ENCODE assay signal across 23 mouse cellular contexts in the genomic region with DNA sequence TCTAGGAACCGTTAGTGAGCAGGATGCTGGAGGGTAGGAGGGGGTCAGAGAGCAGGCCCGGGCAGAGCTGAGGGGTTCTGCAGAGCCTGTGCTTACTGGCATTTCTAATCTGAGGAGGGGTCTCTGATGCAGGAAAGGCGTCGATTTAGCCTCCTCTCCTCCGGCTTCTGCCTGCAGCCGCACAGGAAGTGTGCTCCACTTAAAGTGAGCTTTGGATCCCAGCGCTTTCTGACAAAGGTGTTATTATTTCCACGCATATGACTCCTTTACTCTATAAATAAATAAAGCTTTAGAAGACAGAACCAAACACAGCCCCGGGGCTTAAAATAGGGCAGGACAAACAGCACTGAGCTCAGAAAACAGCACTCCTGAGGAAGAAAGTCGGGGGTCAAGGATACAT. TPM values are rescaled to one million over a fixed set of nuclear protein-coding genes. Genes with fewer than 3 reads are reported as not detected.
DNase-seq lines count a peak whose midpoint lies in the region; ATAC-seq and TF ChIP-seq lines count a peak whose summit lies in the region.
"Had no signal": no experiment of that assay in that cellular context is flagged by ENCODE, and none has a peak within 500 bp of the region (broad histone marks: within the 10 kb centered on the region; RNA-seq: fewer than 3 reads in every experiment).

No protein-coding gene starts in this region.

- WGBS in forebrain, embryonic 11.5 days: 18% methylated on average over 10 of the region's 10 CpGs
- WGBS in forebrain, postnatal 0 days: 11% methylated on average over 10 of the region's 10 CpGs

- peaks cover 2% of the 10 kb centered on the region; the same call in 1 of the 2 replicates for H3K4me1 ChIP-seq in forebrain, embryonic 11.5 days (replicated peaks; ENCODE audit: control insufficient read depth, insufficient read depth, low read length)
- H3K4me1 ChIP-seq in forebrain, postnatal 0 days (ENCODE audit: insufficient read depth): no peaks in the 10 kb centered on the region

- H3K9me3 ChIP-seq in forebrain, embryonic 11.5 days (ENCODE audit: control insufficient read depth, low read length): no peaks in the 10 kb centered on the region
- no peaks in the 10 kb centered on the region for H3K9me3 ChIP-seq in forebrain, postnatal 0 days (ENCODE audit: low read length)
- H3K9me3 ChIP-seq: intestine, embryonic 15.5 days had no signal

- no peak overlapping the region for H3K9ac ChIP-seq in forebrain, embryonic 11.5 days (ENCODE audit: low read length)
- H3K9ac ChIP-seq in forebrain, postnatal 0 days: no peak overlapping the region
- H3K9ac ChIP-seq: heart, embryonic 13.5 days; hindbrain, embryonic 14.5 days; intestine, embryonic 15.5 days had no signal

- no peak overlapping the region for H3K4me3 ChIP-seq in forebrain, embryonic 11.5 days (ENCODE audit: low read depth, low read length)
- no peak overlapping the region for H3K4me3 ChIP-seq in forebrain, postnatal 0 days (ENCODE audit: low read depth, low read length)
- no peak overlapping the region for H3K4me3 ChIP-seq in left cerebral cortex, adult 2 months
- H3K4me3 ChIP-seq: heart, embryonic 13.5 days; intestine, embryonic 15.5 days had no signal

- no peak overlapping the region for H3K4me2 ChIP-seq in forebrain, embryonic 11.5 days (ENCODE audit: low read depth, low read length, severe bottlenecking)
- no peak overlapping the region for H3K4me2 ChIP-seq in forebrain, postnatal 0 days (ENCODE audit: low read depth)
- H3K4me2 ChIP-seq: heart, embryonic 13.5 days; hindbrain, embryonic 14.5 days; intestine, embryonic 15.5 days had no signal

- ATAC-seq in forebrain, embryonic 11.5 days (replicated peaks; ENCODE audit: low FRiP score): peak; percentile 52
- no peak for ATAC-seq in forebrain, postnatal 0 days
- ATAC-seq: CD4-positive, CD25-positive, alpha-beta regulatory T cell, adult 4 months; intestine, embryonic 15.5 days had no signal

- no peaks in the 10 kb centered on the region for H3K36me3 ChIP-seq in forebrain, embryonic 11.5 days (ENCODE audit: control insufficient read depth, insufficient read depth, low read length)
- no peaks in the 10 kb centered on the region for H3K36me3 ChIP-seq in forebrain, postnatal 0 days (ENCODE audit: insufficient read depth)
- H3K36me3 ChIP-seq: G1E; intestine, embryonic 15.5 days had no signal

- intact Hi-C loops in left cerebral cortex, adult 2 months (cut with DNase I): no loop called here

- H3K27ac ChIP-seq in forebrain, embryonic 11.5 days (ENCODE audit: low read depth, low read length): no peak overlapping the region
- no peak overlapping the region for H3K27ac ChIP-seq in forebrain, postnatal 0 days (ENCODE audit: low read depth, low read length)
- peak overlapping the region; percentile 53; the same call in 1 of the 2 replicates for H3K27ac ChIP-seq in left cerebral cortex, adult 2 months
- H3K27ac ChIP-seq: hindbrain, embryonic 14.5 days; intestine, embryonic 15.5 days had no signal

- DNase-seq in embryo, embryonic 10 days (ENCODE audit: low spot score): peak; percentile 32
- no peak for DNase-seq in embryo, embryonic 9.5 days (ENCODE audit: extremely low spot score)
- DNase-seq in forebrain, embryonic 11.5 days (ENCODE audit: low spot score): peak; percentile 50
- DNase-seq in forebrain, postnatal 0 days: no peak
- no peak for DNase-seq in left cerebral cortex, adult 2 months (ENCODE audit: extremely low spot score in 1 of 2, low spot score in 2 of 2)
- DNase-seq in left cerebral cortex, adult 8-10 months (ENCODE audit: low spot score in 2 of 2): no peak
- DNase-seq in brain, adult 2 months (ENCODE audit: low read depth, low spot score): peak; percentile 63
- no peak for DNase-seq in adrenal gland, postnatal 25 days
- DNase-seq: adrenal gland, adult 8-10 months; B cell, adult 2 months; cerebellum, adult 11-12 months; cerebellum, adult 9-10 months; cerebellum, postnatal 25 days; gastrocnemius, postnatal 36 days; heart, postnatal 4 days; kidney, adult 18-20 months had no signal

- no peak for TF ChIP-seq CTCF in forebrain, postnatal 0 days (IDR thresholded peaks at IDR 0.05; ENCODE audit: low read depth)
- TF ChIP-seq CTCF in left cerebral cortex, adult 2 months (IDR thresholded peaks at IDR 0.05): no peak

- H3K27me3 ChIP-seq in forebrain, embryonic 11.5 days (ENCODE audit: control insufficient read depth, insufficient read depth, low read length): no peaks in the 10 kb centered on the region
- H3K27me3 ChIP-seq in forebrain, postnatal 0 days (ENCODE audit: insufficient read depth, low read length): no peaks in the 10 kb centered on the region
- H3K27me3 ChIP-seq: heart, embryonic 13.5 days; intestine, embryonic 15.5 days had no signal

RNA-seq across cellular contexts. Expression of a gene that starts 9.4 kb away (rescaled TPM):
- polyA plus RNA-seq in forebrain, embryonic 11.5 days (2014; fragmentation: Nextera tagmentation; extraction: Ambion mirVana): 35.9 and 38.4 TPM in 2 replicates
- 32.0 and 33.0 TPM in 2 replicates for total RNA-seq in forebrain, postnatal 0 days (2014; rRNA removed)
- polyA plus RNA-seq in forebrain, postnatal 0 days (2015; fragmentation: Nextera tagmentation; extraction: Ambion mirVana): 15.6 and 23.8 TPM in 2 replicates
- 10 to 100 TPM; 61.0 to 61.6 TPM for total RNA-seq in left cerebral cortex, adult 2 months (2021)
- 10 to 100 TPM; 48.2 to 53.8 (median 52.5) TPM for total RNA-seq in left cerebral cortex, adult 8-10 months (2022)
- total RNA-seq in adrenal gland, postnatal 25 days (2021): 70.0 and 98.9 TPM in 2 replicates

RNA-seq across cellular contexts. Expression of a gene that starts 29.0 kb away (rescaled TPM):
- not detected in 2 replicates for polyA plus RNA-seq in forebrain, embryonic 11.5 days (2014; fragmentation: Nextera tagmentation; extraction: Ambion mirVana)
- total RNA-seq in forebrain, postnatal 0 days (2014; rRNA removed): not detected in 2 replicates
- not detected in 2 replicates for polyA plus RNA-seq in forebrain, postnatal 0 days (2015; fragmentation: Nextera tagmentation; extraction: Ambion mirVana)
- total RNA-seq in left cerebral cortex, adult 2 months (2021): not detected
- total RNA-seq in left cerebral cortex, adult 8-10 months (2022): under 1 TPM in 1 of 4 experiments, not detected in 3; 0.73 TPM
- not detected in 2 replicates for total RNA-seq in adrenal gland, postnatal 25 days (2021)
- total RNA-seq: adrenal gland, adult 8-10 months; adrenal gland, postnatal 4 days; gastrocnemius, adult 8-10 months; gastrocnemius, postnatal 36 days had no signal
- polyA plus RNA-seq: CD4-positive, CD25-positive, alpha-beta regulatory T cell, adult 4 months; G1E; heart, embryonic 13.5 days; hindbrain, embryonic 14.5 days; intestine, embryonic 15.5 days had no signal

Comparison
In these comparisons a context has a peak if more than half of its experiments do, and no peak if none do; other contexts are left out.
1. DNase-seq: peak in embryo, embryonic 10 days (single experiment), forebrain, embryonic 11.5 days (single experiment) and brain, adult 2 months (single experiment); none in embryo, embryonic 9.5 days (single experiment), forebrain, postnatal 0 days (single experiment), left cerebral cortex, adult 2 months (0 of 2), left cerebral cortex, adult 8-10 months (0 of 2) and adrenal gland, postnatal 25 days (single experiment).